Mouse (Mus musculus) frontal cortex, adult (tissue): ENCODE measurements at regions not wholly inside any gene's neighbourhood (a gene's known extent, or its start where the extent isn't known, plus 50 kb on each side); places are given as distances from the start of the nearest gene placed in this dataset.

Source experiments
- ATAC-seq: cut with Nextera tagmentation; 2 replicates; pipeline ENCODE4 v1.9.2; 2017; ENCODE audit warnings: mild to moderate bottlenecking, moderate library complexity, mixed read lengths; ENCODE audit not compliant: low TSS enrichment

DNA sequence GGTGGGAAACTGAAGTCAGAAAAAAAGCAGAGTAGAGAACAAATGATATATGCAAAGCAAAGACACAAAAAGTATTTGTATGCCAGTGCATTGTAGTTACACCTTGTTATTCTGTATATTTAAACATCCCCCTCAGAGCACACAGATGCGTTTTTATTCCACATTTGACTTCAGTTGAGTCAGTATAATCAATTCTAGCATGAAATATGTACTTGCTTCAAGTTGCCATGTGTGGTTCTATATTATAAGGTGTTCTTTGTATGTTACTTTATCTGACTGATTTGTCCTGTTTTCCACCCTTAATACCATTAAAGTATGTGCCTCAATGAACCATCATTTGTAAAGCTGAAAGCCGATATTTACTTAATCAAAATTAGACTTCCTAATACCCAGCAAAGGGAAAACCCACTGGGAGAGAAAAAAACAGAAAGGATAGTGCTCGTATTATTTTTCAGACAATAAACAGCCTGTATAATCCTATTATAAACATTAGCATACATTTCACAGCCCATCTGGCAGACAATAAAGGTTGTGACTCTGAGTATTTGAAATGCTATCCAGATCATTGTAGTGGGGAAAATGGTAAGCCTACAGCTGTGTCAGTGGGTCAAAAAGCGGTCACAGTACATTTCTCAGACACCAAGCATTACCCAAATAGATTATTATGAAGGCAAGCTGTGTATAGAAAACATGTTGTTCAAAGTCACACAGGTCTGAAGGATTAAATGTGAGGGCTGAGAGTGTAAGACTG, 189.1 kb upstream of the Bmp2 start:
- no peak for ATAC-seq

- no peak for ATAC-seq
Observed at GRCm38 (mm10) chr2:133371490-133372215, 180.3 kb upstream of the Bmp2 start.

DNA sequence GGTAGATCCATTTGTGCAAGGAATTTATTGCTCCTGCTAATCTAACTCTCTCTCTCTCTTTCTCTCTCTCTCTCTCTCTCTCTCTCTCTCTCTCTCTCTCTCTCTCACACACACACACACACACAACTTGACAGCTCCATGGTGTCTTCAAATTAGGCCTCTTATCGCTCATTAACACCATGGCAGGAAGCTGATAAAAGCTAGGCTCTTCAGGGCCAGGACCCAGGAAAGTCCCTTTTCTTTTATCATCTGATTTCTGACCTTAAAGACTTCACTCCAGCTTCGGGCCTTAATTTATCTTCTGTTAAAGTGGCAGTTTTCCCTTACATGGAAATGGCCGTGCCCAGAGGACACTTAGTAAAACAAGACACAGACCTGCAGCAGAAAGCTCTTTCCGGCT, 178.4 kb upstream of the Bmp2 start:
- ATAC-seq, result no peak

DNA sequence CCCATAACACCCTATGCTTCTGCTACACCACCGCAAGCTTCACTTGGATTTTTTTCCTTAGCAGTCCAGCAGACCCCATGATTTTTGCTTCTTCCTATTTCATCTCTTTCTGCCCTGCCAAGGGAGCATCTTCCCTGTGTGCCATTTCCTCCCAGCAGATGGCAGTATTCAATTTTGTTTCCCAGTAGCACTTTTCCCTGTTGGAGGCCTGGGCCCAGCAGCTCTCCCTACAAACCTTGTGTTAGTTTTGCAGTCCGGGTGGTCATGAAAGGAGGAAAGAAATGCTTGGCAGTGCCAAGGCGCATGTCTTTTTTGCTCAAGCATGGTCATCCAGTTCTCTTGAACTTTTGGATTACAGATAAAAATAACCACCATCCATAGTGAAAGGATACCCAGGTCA, 170.9 kb upstream of the Bmp2 start:
- ATAC-seq, result peak; percentile 94

- ATAC-seq, result no peak
Observed at GRCm38 (mm10) chr2:133383135-133383920, 168.6 kb upstream of the Bmp2 start.

DNA sequence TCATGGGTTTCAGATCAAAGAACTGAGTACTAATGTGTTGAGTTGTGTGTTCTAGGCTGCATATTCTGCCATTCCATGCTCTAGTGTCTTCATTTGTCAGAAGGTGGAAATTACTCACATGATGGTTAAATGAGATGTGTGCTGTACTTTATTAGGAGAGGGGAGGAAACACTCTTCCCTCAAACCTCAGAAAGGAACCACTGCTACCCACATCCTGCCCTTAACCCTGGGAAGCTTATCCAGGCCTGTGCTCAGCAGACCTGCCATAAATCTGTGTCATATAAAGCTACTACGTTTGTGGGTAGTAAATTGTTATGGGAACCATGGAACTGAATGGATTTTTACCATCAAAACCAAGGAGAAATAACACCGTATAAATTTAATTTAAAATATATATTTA, 166.7 kb upstream of the Bmp2 start:
- ATAC-seq, result no peak

DNA sequence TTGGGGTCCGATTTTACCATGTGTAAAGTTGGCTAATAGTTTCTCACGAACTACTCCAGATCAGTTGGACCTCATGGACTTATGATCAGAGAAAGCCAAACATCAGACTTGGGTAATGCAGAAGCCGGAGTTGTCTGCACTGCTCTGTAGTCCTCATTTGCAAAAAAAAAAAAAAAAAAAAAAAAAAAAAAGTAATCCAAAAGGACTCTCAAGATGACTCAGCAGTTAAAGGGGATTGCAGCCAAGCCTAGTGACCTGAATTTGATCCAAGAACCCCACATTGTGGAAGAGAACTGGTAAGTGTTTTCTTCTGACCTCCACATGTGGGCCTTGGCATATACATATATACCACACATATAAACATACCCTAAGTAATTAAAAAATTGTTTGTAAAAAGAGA, 164.6 kb upstream of the Bmp2 start:
- no peak for ATAC-seq

GRCm38 (mm10) chr2:133392298-133392697, 159.7 kb upstream of the Bmp2 start:
- no peak for ATAC-seq

DNA sequence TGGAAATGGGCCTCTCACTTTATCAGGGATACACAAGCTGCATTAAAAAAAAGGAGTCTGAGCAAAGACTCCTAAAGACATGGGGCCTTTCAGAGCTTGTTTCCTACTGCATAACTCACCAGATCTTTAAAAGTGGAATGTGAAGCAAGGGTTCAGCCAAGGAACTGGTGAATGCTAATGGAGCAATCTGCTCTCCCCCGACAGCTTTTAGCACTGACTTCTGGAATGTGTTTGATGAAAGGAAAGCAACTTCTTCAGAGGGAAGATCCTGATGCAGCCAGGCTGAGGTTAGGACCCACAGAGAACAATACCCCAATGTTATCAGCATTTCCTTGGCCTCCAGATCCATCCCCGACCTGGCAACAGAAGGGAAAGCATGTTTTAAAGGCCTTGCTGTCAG, 154.4 kb upstream of the Bmp2 start:
- ATAC-seq, result no peak

DNA sequence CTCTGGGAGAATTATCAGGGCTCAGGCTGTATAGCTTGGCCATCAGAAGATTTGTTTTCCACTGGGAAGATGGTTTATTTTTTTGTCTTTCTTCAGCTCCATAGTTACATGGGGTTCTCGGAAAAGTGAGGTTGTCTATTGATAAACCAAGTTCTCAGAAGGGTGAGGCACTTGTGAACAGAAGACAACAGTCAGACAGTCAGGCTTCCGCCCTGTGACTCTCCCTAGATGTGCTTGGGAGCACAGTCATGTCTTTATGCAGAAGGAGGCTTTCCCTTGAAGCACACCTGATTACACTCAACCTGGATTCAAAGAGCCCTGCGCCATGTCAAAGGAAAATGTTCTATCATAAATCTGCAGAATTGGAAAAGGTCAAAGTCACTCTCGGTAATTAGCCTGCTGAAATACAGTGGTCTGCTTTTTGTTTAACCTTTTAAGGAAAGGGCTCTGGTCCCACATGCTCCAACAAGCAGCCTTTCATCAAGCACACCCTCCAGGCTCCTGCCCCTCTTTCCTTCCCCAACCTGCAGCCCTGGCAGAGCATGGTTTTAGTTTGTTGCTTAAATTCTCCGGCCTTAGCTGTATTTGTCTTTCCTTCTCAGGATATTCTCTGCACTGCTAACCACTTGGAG, 152.8 kb upstream of the Bmp2 start:
- ATAC-seq, result no peak

DNA sequence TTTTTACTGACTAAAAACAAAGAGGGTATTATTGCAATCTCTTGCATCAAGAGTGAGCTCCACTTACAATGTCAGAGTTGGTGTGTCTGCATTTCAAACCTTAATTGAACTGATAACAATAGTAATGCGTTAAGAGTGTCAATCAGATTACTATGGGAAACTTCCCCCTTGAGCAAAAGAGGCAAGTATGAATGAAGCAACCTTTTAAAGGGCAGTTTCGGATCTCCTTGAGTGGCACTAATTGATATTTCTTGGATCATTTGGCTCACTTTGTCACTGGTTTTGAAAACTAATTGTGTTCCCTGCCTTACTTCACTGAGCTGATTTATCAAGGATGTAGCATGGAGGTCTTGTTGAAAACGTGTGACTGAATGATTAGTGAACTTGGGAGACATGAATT, 151.0 kb upstream of the Bmp2 start:
- no peak for ATAC-seq

- ATAC-seq, result no peak
Observed at GRCm38 (mm10) chr2:133416990-133417581, 134.9 kb upstream of the Bmp2 start.

- no peak for ATAC-seq
Observed at GRCm38 (mm10) chr2:133419686-133420303, 132.2 kb upstream of the Bmp2 start.

DNA sequence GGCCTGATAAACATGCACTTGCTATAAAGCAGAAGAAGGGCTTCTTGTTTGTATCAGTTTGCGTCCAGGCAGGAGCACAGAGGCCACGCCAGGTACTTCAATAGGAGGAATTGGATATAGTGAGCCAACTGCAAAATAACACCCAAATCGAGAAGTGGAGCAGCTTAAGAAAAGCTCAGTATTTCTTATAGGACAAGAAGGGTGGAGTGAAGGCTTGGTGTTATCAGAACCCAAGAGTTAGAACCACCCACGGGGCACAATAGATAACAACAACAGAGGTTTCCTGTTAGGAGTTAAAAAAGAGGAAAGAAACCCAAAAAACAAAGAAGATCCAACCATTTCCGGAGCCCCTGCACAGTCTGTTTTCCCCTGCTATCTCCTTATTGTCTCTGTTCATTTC, 126.4 kb upstream of the Bmp2 start:
- no peak for ATAC-seq

DNA sequence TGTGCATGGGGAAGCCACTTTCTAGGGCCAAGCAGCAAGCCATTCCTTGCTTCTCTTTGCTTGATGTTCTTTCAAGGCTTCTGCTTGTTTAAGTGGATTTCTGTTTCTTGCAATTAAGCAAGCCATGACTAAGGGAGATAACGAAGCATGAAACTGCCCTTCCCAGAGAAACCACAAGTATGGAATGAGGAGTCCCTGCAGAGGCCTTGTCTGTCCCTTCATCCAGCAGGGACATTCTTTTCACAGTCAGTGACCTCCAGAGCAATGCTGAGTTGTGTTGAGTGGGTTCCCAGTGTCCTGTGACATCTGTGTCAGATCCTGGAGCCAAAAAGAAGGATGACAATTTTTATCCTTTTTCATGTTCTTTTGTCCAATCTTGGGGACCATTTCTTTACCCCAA, 124.9 kb upstream of the Bmp2 start:
- ATAC-seq, result no peak

DNA sequence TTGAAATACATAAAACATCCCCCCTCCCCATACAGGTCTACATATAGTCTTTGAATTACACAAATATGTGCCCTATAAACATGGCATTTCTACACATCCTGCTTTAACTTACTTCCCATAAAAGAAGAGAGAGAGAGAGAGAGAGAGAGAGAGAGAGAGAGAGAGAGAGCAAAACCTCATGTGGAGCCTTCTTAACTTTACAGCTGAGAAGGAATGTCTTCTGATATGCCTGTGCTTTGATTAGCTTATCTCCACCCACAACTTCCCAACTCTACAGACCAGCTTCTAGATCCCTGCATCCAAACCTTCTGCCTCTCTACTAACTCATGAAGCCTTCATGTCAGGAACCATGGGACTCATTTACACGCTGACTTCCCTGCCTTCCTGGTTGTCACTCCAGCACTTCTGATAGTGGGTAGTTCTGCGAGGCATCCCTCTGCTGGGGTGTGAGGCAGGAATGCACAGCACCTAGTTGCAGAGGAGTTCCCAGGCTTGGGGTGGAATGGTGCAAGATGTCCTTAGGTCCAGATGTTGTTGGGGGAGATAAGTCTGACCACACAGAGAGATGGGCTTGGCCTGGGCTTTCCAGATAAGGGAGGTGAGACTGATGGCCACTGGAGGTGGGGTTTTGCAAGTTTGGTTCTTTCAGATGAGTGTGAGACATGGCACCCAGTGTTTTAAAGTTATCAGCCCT, 122.4 kb upstream of the Bmp2 start:
- no peak for ATAC-seq

DNA sequence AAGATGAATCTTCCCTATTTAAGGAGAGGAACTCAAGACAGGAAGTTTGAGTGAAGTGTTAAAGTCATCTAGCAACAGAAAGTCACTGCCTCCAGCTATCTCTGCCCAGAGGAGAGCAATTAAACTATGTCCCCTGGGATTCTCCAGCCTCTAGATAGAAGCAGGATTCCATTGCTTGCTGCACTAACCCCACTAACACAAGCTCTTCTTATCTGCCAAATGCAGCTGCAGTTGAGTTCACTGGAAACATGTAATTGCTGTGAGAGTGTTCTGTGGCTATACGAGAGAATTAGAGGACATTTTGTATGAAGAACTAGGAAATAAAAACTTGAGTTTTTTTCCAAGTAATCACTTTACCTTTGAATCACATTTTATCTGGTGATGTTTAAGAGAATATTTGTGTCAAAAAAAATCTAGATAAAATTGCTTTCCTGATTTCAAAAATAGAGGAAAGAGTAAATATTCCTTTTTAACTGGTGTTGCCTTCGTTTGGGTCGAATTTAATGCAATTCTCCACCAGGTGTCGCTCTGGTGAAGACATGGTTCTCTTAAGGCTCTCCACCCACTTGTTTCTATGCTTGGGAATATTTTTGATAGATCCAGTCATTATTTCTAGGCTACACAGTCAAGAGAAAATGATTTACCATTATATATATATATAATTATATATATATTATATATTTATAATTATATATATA, 121.1 kb upstream of the Bmp2 start:
- ATAC-seq, result no peak

DNA sequence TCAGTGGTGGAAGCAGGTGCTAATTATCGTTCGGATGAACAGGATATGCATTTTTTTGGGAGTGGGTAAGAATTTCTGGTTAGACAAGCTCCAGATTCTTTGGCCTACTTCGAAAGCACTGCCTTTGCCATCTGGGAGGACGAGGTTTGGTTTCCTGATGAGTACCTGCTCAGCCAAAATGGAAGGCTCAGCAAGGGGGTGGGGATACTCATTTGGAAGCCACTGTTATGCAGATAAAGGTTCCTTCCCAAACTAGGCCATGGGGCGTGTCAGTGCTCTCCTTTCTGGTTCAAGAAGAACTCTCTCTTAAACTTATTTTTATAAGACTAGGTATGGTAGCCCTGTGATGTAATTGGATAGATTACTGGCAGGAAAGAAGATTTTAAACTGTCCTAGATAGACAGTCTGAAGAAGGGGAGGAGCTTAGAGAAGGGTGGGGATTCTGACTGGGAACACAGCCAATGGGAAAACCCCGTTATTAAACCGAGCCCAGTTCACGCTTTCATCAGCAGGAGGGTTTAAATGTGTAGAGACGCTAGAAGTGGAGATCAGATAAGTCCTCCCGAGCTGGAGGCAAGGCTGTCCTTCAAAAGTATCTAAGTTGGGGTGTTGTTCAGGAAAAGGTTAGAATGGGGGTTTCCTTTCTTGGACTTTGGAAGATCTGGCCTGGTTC, 119.7 kb upstream of the Bmp2 start:
- ATAC-seq, result no peak; the same call in 1 of the 2 replicates
